Mouse (Mus musculus) heart, embryonic 15.5 days (tissue): Measurements from ENCODE around the gene Wdr44. TPM values are rescaled to one million over a fixed set of nuclear protein-coding genes. Genes with fewer than 3 reads are reported as not detected.

Experiments used
- ATAC-seq: fragments of 200-750 bp; cut with Nextera tagmentation; replicated peaks from 2 replicates; pipeline ENCODE4 v1.8.0; 2017; ENCODE audit warnings: low read depth, moderate TSS enrichment; ENCODE audit not compliant: insufficient number of reproducible peaks, insufficient read depth, low FRiP score
- H3K27ac ChIP-seq: fragments of 300-500 bp; sonication (generic); 2 replicates; pipeline ENCODE4 v1.5.1; 2015; ENCODE audit warnings: mild to moderate bottlenecking, inconsistent platforms
- H3K27me3 ChIP-seq: fragments of 300-500 bp; sonication (generic); 2 replicates; pipeline ENCODE4 v1.6.1; 2015; ENCODE audit warnings: inconsistent platforms
- H3K36me3 ChIP-seq: fragments of 300-500 bp; sonication (generic); 2 replicates; pipeline ENCODE4 v1.6.1; 2015; ENCODE audit warnings: mild to moderate bottlenecking, inconsistent platforms
- H3K4me1 ChIP-seq: fragments of 300-500 bp; sonication (generic); replicated peaks from 2 replicates; pipeline ENCODE4 v1.6.1; 2015; ENCODE audit warnings: inconsistent platforms
- H3K4me2 ChIP-seq: fragments of 300-500 bp; sonication (generic); 2 replicates; pipeline ENCODE4 v1.6.1; 2015; ENCODE audit warnings: inconsistent platforms, mild to moderate bottlenecking, moderate library complexity
- H3K4me3 ChIP-seq: fragments of 300-500 bp; sonication (generic); 2 replicates; pipeline ENCODE4 v1.5.1; 2015; ENCODE audit warnings: mild to moderate bottlenecking, inconsistent platforms
- H3K9ac ChIP-seq: fragments of 300-500 bp; sonication (generic); 2 replicates; pipeline ENCODE4 v1.6.1; 2015; ENCODE audit warnings: mild to moderate bottlenecking, inconsistent platforms
- H3K9me3 ChIP-seq: fragments of 300-500 bp; sonication (generic); replicated peaks from 2 replicates; pipeline ENCODE4 v1.6.1; 2016; ENCODE audit warnings: inconsistent platforms
- WGBS: fragments of 180-500 bp; shearing (Covaris S2); methylation state at CpG from one replicate; pipeline ENCODE4 v1.1.7; 2015; ENCODE audit warnings: mixed read lengths; 5-methylcytosine and 5-hydroxymethylcytosine counted together
- polyA plus RNA-seq: library from polyadenylated mRNA; unstranded; fragments of >200 nt; fragmentation: Nextera tagmentation; extraction: Ambion mirVana; gene quantifications from 2 replicates; pipeline ENCODE4 v1.2.1, GENCODE M21; 2015

The Wdr44 gene
- polyA plus RNA-seq, 1 experiment from 2014 or later, result 9.0 TPM

- no peak for ATAC-seq
- H3K36me3 ChIP-seq, result no peaks in the 10 kb centered on the region
- H3K27me3 ChIP-seq, result no peaks in the 10 kb centered on the region
- no peak overlapping the region for H3K9ac ChIP-seq
- no peak overlapping the region for H3K4me3 ChIP-seq
- H3K4me1 ChIP-seq, result no peaks in the 10 kb centered on the region
- H3K27ac ChIP-seq, result no peak overlapping the region
- H3K9me3 ChIP-seq, result no peaks in the 10 kb centered on the region
- no peak overlapping the region for H3K4me2 ChIP-seq
- WGBS, result 88% methylated on average over 1 of the region's 1 CpGs
Measured at GRCm38 (mm10) chrX:23840921-23841320, 148.1 kb downstream of the Wdr44 start.

Other genes starting within 250 kb of the Wdr44 start
- gene Gm4907, start 189.5 kb downstream of the Wdr44 start, polyA plus RNA-seq, result not detected in 2 replicates